Mouse (Mus musculus) intestine, postnatal 0 days (tissue): Measurements from ENCODE around the gene Fbxw7. TPM values are rescaled to one million over a fixed set of nuclear protein-coding genes. Genes with fewer than 3 reads are reported as not detected.

Experiments
- ATAC-seq: fragments of 200-750 bp; cut with Nextera tagmentation; 2 replicates; pipeline ENCODE4 v1.8.0; 2017; ENCODE audit warnings: mild to moderate bottlenecking, moderate TSS enrichment, moderate library complexity
- H3K27ac ChIP-seq: fragments of 300-500 bp; sonication (generic); 2 replicates; pipeline ENCODE4 v1.5.1; 2014; ENCODE audit warnings: mild to moderate bottlenecking, low read depth, low read length, moderate library complexity
- H3K27me3 ChIP-seq: fragments of 300-500 bp; sonication (generic); replicated peaks from 2 replicates; pipeline ENCODE4 v1.6.1; 2014; ENCODE audit warnings: low read length, mixed read lengths; ENCODE audit not compliant: control insufficient read depth, insufficient read depth
- H3K36me3 ChIP-seq: fragments of 300-500 bp; sonication (generic); 2 replicates; pipeline ENCODE4 v1.6.1; 2014; ENCODE audit warnings: mild to moderate bottlenecking, moderate library complexity; ENCODE audit not compliant: control insufficient read depth, insufficient read depth
- H3K4me1 ChIP-seq: fragments of 300-500 bp; sonication (generic); replicated peaks from 2 replicates; pipeline ENCODE4 v1.6.1; 2014; ENCODE audit warnings: antibody characterized with exemption, low read length, mixed read lengths; ENCODE audit not compliant: control insufficient read depth, insufficient read depth
- H3K4me2 ChIP-seq: fragments of 300-500 bp; sonication (generic); replicated peaks from 2 replicates; pipeline ENCODE4 v1.6.1; 2014; ENCODE audit warnings: low read depth, mild to moderate bottlenecking, moderate library complexity
- H3K4me3 ChIP-seq: fragments of 300-500 bp; sonication (generic); 2 replicates; pipeline ENCODE4 v1.5.1; 2014; ENCODE audit warnings: low read depth, low read length
- H3K9ac ChIP-seq: fragments of 300-500 bp; sonication (generic); 2 replicates; pipeline ENCODE4 v1.6.1; 2014; ENCODE audit warnings: mild to moderate bottlenecking, low read depth, low read length
- H3K9me3 ChIP-seq: fragments of 300-500 bp; sonication (generic); 2 replicates; pipeline ENCODE4 v1.6.1; 2016; ENCODE audit warnings: mixed run types; ENCODE audit not compliant: control insufficient read depth
- CTCF ChIP-seq: sonication (generic); IDR thresholded peaks from 2 replicates; pipeline ENCODE4 v1.5.1; 2016; ENCODE audit warnings: low read depth, mild to moderate bottlenecking, control low read depth, antibody characterized with exemption, moderate library complexity
- WGBS: fragments of 180-500 bp; shearing (Covaris S2); extraction: QIAGEN DNeasy Blood & Tissue Kit; methylation state at CpG from one replicate; pipeline ENCODE4 v1.1.7; 2014; 5-methylcytosine and 5-hydroxymethylcytosine counted together
- polyA plus RNA-seq: library from polyadenylated mRNA; unstranded; fragments of >200 nt; fragmentation: Nextera tagmentation; extraction: Ambion mirVana; gene quantifications from 2 replicates; pipeline ENCODE4 v1.2.1, GENCODE M21; 2015

Gene Fbxw7
- polyA plus RNA-seq, 1 experiment from 2014 or later = 5.7 TPM

- no peak for ATAC-seq
- Histone ChIP-seq H3K4me3 (no peak overlapping the region), H3K36me3 (no peaks in the 10 kb centered on the region), H3K9ac (no peak overlapping the region), H3K9me3 (no peaks in the 10 kb centered on the region), H3K27me3 (no peaks in the 10 kb centered on the region), H3K4me2 (no peak overlapping the region), H3K4me1 (no peaks in the 10 kb centered on the region), H3K27ac (no peak overlapping the region)
- no peak for TF ChIP-seq CTCF
Measured at GRCm38 (mm10) chr3:84808906-84809305, 6.2 kb upstream of the Fbxw7 start.

GRCm38 (mm10) chr3:84810803-84811202, 4.3 kb upstream of the Fbxw7 start:
- no peak for TF ChIP-seq CTCF
- Histone ChIP-seq H3K9ac (no peak overlapping the region), H3K4me1 (0 out of 2 replicates have a peak, but pooled peaks cover under 1% of the 10 kb centered on the region), H3K36me3 (no peaks in the 10 kb centered on the region), H3K27me3 (no peaks in the 10 kb centered on the region), H3K4me2 (no peak overlapping the region), H3K9me3 (no peaks in the 10 kb centered on the region), H3K27ac (no peak overlapping the region), H3K4me3 (no peak overlapping the region)
- no peak for ATAC-seq

- peak overlapping the region; percentile 76 for H3K9ac ChIP-seq
- peak; percentile 46 for ATAC-seq
- peak overlapping the region; percentile 100 for H3K4me2 ChIP-seq
- no peaks in the 10 kb centered on the region for H3K36me3 ChIP-seq
- no peaks in the 10 kb centered on the region for H3K9me3 ChIP-seq
- 3% methylated on average over 28 of the region's 29 CpGs for WGBS
- H3K4me3 ChIP-seq = peak overlapping the region; percentile 99
- no peaks in the 10 kb centered on the region for H3K27me3 ChIP-seq
- 0 out of 2 replicates have a peak, but pooled peaks cover 3% of the 10 kb centered on the region for H3K4me1 ChIP-seq
- no peak for TF ChIP-seq CTCF
- peak overlapping the region; percentile 93 for H3K27ac ChIP-seq
Measured at GRCm38 (mm10) chr3:84813436-84814156, 1.5 kb upstream of the Fbxw7 start.

- WGBS = under 1% methylated on average over 57 of the region's 60 CpGs
- Histone ChIP-seq H3K36me3 (no peaks in the 10 kb centered on the region), H3K27ac (peak overlapping the region; percentile 97), H3K4me3 (peak overlapping the region; percentile 99), H3K9me3 (no peaks in the 10 kb centered on the region), H3K9ac (peak overlapping the region; percentile 83), H3K4me2 (peak overlapping the region; percentile 100), H3K4me1 (0 out of 2 replicates have a peak, but pooled peaks cover 3% of the 10 kb centered on the region), H3K27me3 (no peaks in the 10 kb centered on the region)
- TF ChIP-seq CTCF = peak; percentile 2; the same call in 1 of the 2 replicates
- peak; percentile 98 for ATAC-seq
Measured at GRCm38 (mm10) chr3:84814157-84814761, 809 bp upstream of the Fbxw7 start.

GRCm38 (mm10) chr3:84815461-84815860, 393 bp downstream of the Fbxw7 start:
- no peak for ATAC-seq

GRCm38 (mm10) chr3:84816951-84817350, 1.9 kb downstream of the Fbxw7 start:
- Histone ChIP-seq H3K36me3 (0 out of 2 replicates have a peak, but pooled peaks cover 3% of the 10 kb centered on the region), H3K4me1 (0 out of 2 replicates have a peak, but pooled peaks cover 3% of the 10 kb centered on the region), H3K9ac (no peak overlapping the region), H3K4me3 (no peak overlapping the region), H3K9me3 (no peaks in the 10 kb centered on the region), H3K27ac (no peak overlapping the region), H3K4me2 (no peak overlapping the region), H3K27me3 (no peaks in the 10 kb centered on the region)
- 68% methylated on average over 1 of the region's 1 CpGs for WGBS
- ATAC-seq = no peak
- TF ChIP-seq CTCF = no peak

More at GRCm38 (mm10) chr3:84815461-84815860, 393 bp downstream of the Fbxw7 start:
- no peak for TF ChIP-seq CTCF
- under 1% methylated on average over 29 of the region's 29 CpGs for WGBS
- no peaks in the 10 kb centered on the region for H3K36me3 ChIP-seq
- H3K27ac ChIP-seq = peak overlapping the region; percentile 97; the same call in 1 of the 2 replicates
- H3K4me1 ChIP-seq = 0 out of 2 replicates have a peak, but pooled peaks cover 3% of the 10 kb centered on the region
- H3K4me3 ChIP-seq = peak overlapping the region; percentile 99
- H3K4me2 ChIP-seq = peak overlapping the region; percentile 100
- H3K9me3 ChIP-seq = no peaks in the 10 kb centered on the region
- H3K27me3 ChIP-seq = no peaks in the 10 kb centered on the region
- H3K9ac ChIP-seq = peak overlapping the region; percentile 83
